Comparison of ENCODE assay signal across 18 mouse cellular contexts in genomic region chr5:112656811-112657210, GRCm38 (mm10).
DNase-seq lines count a peak whose midpoint lies in the region; ATAC-seq and TF ChIP-seq lines count a peak whose summit lies in the region.
"Had no signal": no experiment of that assay in that cellular context is flagged by ENCODE, and none has a peak within 500 bp of the region (broad histone marks: within the 10 kb centered on the region; RNA-seq: fewer than 3 reads in every experiment).

No protein-coding gene starts in this region.

- WGBS in hindbrain, embryonic 11.5 days, result 7% methylated on average over 6 of the region's 6 CpGs
- 5% methylated on average over 6 of the region's 6 CpGs for WGBS in hindbrain, embryonic 16.5 days
- 12% methylated on average over 6 of the region's 6 CpGs for WGBS in lung, postnatal 0 days
- 4% methylated on average over 6 of the region's 6 CpGs for WGBS in hindbrain, embryonic 12.5 days
- WGBS in midbrain, embryonic 14.5 days, result 8% methylated on average over 6 of the region's 6 CpGs

- no peak for DNase-seq in hindbrain, embryonic 11.5 days (ENCODE audit: low spot score)
- DNase-seq in lung, postnatal 0 days (ENCODE audit: low spot score), result no peak
- DNase-seq in lung, adult 18-20 months, result no peak
- no peak for DNase-seq in midbrain, embryonic 14.5 days
- DNase-seq in gastrocnemius, adult 8-10 months (ENCODE audit: low spot score in 2 of 2), result no peak
- DNase-seq in cerebellum, adult 9-10 months, result no peak
- DNase-seq: adrenal gland, postnatal 36 days; cerebellum, adult 8-10 months; heart, postnatal 36 days; kidney, postnatal 36 days; lung, postnatal 4 days; thymus, postnatal 25 days had no signal

- no peak for TF ChIP-seq EP300 in lung, postnatal 0 days (IDR thresholded peaks at IDR 0.05)

- no peak overlapping the region for H3K27ac ChIP-seq in hindbrain, embryonic 11.5 days (ENCODE audit: low read depth, low read length)
- no peak overlapping the region for H3K27ac ChIP-seq in hindbrain, embryonic 16.5 days (ENCODE audit: low read depth, low read length)
- no peak overlapping the region for H3K27ac ChIP-seq in lung, postnatal 0 days (ENCODE audit: low read length)
- H3K27ac ChIP-seq in hindbrain, embryonic 12.5 days, result no peak overlapping the region
- H3K27ac ChIP-seq in midbrain, embryonic 14.5 days (replicated peaks; ENCODE audit: low read depth, low read length), result peak overlapping the region; percentile 49; the same call in 1 of the 2 replicates
- H3K27ac ChIP-seq: embryonic facial prominence, embryonic 13.5 days; heart, embryonic 13.5 days had no signal

- H3K4me1 ChIP-seq in hindbrain, embryonic 11.5 days (replicated peaks; ENCODE audit: control insufficient read depth, insufficient read depth, low read length), result peaks cover 10% of the 10 kb centered on the region
- H3K4me1 ChIP-seq in hindbrain, embryonic 16.5 days (ENCODE audit: control insufficient read depth, insufficient read depth, low read depth, low read length), result peaks cover 20% of the 10 kb centered on the region
- H3K4me1 ChIP-seq in lung, postnatal 0 days (ENCODE audit: insufficient read depth, low read depth, low read length), result no peaks in the 10 kb centered on the region
- peaks cover 26% of the 10 kb centered on the region for H3K4me1 ChIP-seq in hindbrain, embryonic 12.5 days
- peaks cover 27% of the 10 kb centered on the region for H3K4me1 ChIP-seq in midbrain, embryonic 14.5 days (ENCODE audit: control insufficient read depth, insufficient read depth, low read length)

- H3K9me3 ChIP-seq in hindbrain, embryonic 11.5 days (ENCODE audit: control insufficient read depth, low read length), result no peaks in the 10 kb centered on the region
- no peaks in the 10 kb centered on the region for H3K9me3 ChIP-seq in hindbrain, embryonic 16.5 days (ENCODE audit: control insufficient read depth, low read length)
- H3K9me3 ChIP-seq in lung, postnatal 0 days (ENCODE audit: low read length), result no peaks in the 10 kb centered on the region
- no peaks in the 10 kb centered on the region for H3K9me3 ChIP-seq in hindbrain, embryonic 12.5 days (replicated peaks)
- no peaks in the 10 kb centered on the region for H3K9me3 ChIP-seq in midbrain, embryonic 14.5 days (ENCODE audit: control insufficient read depth, low read length)
- H3K9me3 ChIP-seq: embryonic facial prominence, embryonic 13.5 days; heart, embryonic 13.5 days had no signal

- H3K9ac ChIP-seq in hindbrain, embryonic 11.5 days (ENCODE audit: low read depth, low read length), result no peak overlapping the region
- H3K9ac ChIP-seq in hindbrain, embryonic 16.5 days (ENCODE audit: low read depth, low read length), result no peak overlapping the region
- no peak overlapping the region for H3K9ac ChIP-seq in lung, postnatal 0 days (replicated peaks; ENCODE audit: low read depth)
- no peak overlapping the region for H3K9ac ChIP-seq in hindbrain, embryonic 12.5 days
- H3K9ac ChIP-seq in midbrain, embryonic 14.5 days (replicated peaks; ENCODE audit: low read length), result no peak overlapping the region
- H3K9ac ChIP-seq: embryonic facial prominence, embryonic 13.5 days; heart, embryonic 13.5 days had no signal

- H3K36me3 ChIP-seq in hindbrain, embryonic 11.5 days (ENCODE audit: control insufficient read depth, insufficient read depth, low read length), result no peaks in the 10 kb centered on the region
- no peaks in the 10 kb centered on the region for H3K36me3 ChIP-seq in hindbrain, embryonic 16.5 days (ENCODE audit: control insufficient read depth, insufficient read depth, low read length)
- H3K36me3 ChIP-seq in lung, postnatal 0 days (ENCODE audit: insufficient read depth, low read length), result no peaks in the 10 kb centered on the region
- no peaks in the 10 kb centered on the region for H3K36me3 ChIP-seq in hindbrain, embryonic 12.5 days
- no peaks in the 10 kb centered on the region for H3K36me3 ChIP-seq in midbrain, embryonic 14.5 days (ENCODE audit: control insufficient read depth, insufficient read depth, low read length)
- H3K36me3 ChIP-seq: embryonic facial prominence, embryonic 13.5 days; heart, embryonic 13.5 days had no signal

- no peak overlapping the region for H3K4me3 ChIP-seq in hindbrain, embryonic 11.5 days (ENCODE audit: low read depth, low read length)
- H3K4me3 ChIP-seq in hindbrain, embryonic 16.5 days (ENCODE audit: low read length), result no peak overlapping the region
- no peak overlapping the region for H3K4me3 ChIP-seq in lung, postnatal 0 days (ENCODE audit: low read depth, low read length)
- H3K4me3 ChIP-seq in hindbrain, embryonic 12.5 days, result no peak overlapping the region
- no peak overlapping the region for H3K4me3 ChIP-seq in midbrain, embryonic 14.5 days (replicated peaks; ENCODE audit: low read depth, low read length)
- H3K4me3 ChIP-seq: heart, embryonic 13.5 days had no signal

- peaks cover 2% of the 10 kb centered on the region; the same call in 1 of the 2 replicates for H3K27me3 ChIP-seq in hindbrain, embryonic 11.5 days (ENCODE audit: control insufficient read depth, insufficient read depth, low read length)
- H3K27me3 ChIP-seq in hindbrain, embryonic 16.5 days (replicated peaks; ENCODE audit: control insufficient read depth, insufficient read depth, low read length), result no peaks in the 10 kb centered on the region
- H3K27me3 ChIP-seq in lung, postnatal 0 days (replicated peaks; ENCODE audit: insufficient read depth, low read length), result no peaks in the 10 kb centered on the region
- H3K27me3 ChIP-seq in hindbrain, embryonic 12.5 days, result peaks cover 10% of the 10 kb centered on the region; the same call in 1 of the 2 replicates
- no peaks in the 10 kb centered on the region for H3K27me3 ChIP-seq in midbrain, embryonic 14.5 days (ENCODE audit: control insufficient read depth, insufficient read depth, low read length)

- TF ChIP-seq CTCF in lung, postnatal 0 days (IDR thresholded peaks at IDR 0.05), result no peak

- H3K4me2 ChIP-seq in hindbrain, embryonic 11.5 days (replicated peaks; ENCODE audit: low read depth, low read length), result peak overlapping the region; percentile 12; the same call in 1 of the 2 replicates
- H3K4me2 ChIP-seq in hindbrain, embryonic 16.5 days (ENCODE audit: low read length), result no peak overlapping the region
- no peak overlapping the region for H3K4me2 ChIP-seq in lung, postnatal 0 days (replicated peaks; ENCODE audit: low read depth, low read length)
- H3K4me2 ChIP-seq in hindbrain, embryonic 12.5 days (replicated peaks), result peak overlapping the region; percentile 52; the same call in 1 of the 2 replicates
- no peak overlapping the region for H3K4me2 ChIP-seq in midbrain, embryonic 14.5 days (ENCODE audit: low read length)
- H3K4me2 ChIP-seq: liver, embryonic 11.5 days had no signal

- ATAC-seq in hindbrain, embryonic 11.5 days (ENCODE audit: low FRiP score), result no peak
- ATAC-seq in hindbrain, embryonic 16.5 days, result no peak
- ATAC-seq in lung, postnatal 0 days, result peak; percentile 16
- no peak for ATAC-seq in hindbrain, embryonic 12.5 days (ENCODE audit: low FRiP score)
- no peak for ATAC-seq in midbrain, embryonic 14.5 days (ENCODE audit: low FRiP score, low TSS enrichment)
- ATAC-seq: intestine, postnatal 0 days had no signal

Comparison
In these comparisons a context has a peak if more than half of its experiments do, and no peak if none do; other contexts are left out.
1. H3K4me2 ChIP-seq: peak in hindbrain, embryonic 11.5 days (single experiment) and hindbrain, embryonic 12.5 days (single experiment); none in hindbrain, embryonic 16.5 days (single experiment), lung, postnatal 0 days (single experiment) and midbrain, embryonic 14.5 days (single experiment).